Mouse (Mus musculus): ENCODE measurements around the gene Phactr2.

DNA sequence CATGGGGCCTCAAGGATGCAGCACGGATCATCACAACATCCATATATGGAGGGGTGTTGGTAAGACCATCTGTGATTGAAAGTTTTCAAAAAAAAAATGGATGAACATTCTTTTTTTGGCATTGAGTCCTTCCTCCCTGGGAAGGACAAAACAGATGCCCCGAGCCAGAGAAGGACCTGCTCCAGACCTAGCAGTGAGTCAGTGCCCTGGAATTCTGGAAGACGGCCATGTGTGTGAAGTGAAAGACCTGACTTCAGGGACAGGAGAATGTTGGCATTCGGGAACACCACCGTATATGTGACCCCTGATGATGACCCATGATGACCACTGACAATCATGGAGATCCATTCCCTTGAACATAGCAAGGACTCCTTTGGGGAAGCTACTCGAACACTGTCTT lies 15.5 kb upstream of the Phactr2 start:
- TF ChIP-seq CTCF (IDR thresholded peaks at IDR 0.05; ENCODE audit: borderline replicate concordance, extremely low read depth, insufficient read depth, insufficient read length) = no peak
- TF ChIP-seq POLR2A (IDR thresholded peaks at IDR 0.05; ENCODE audit: borderline replicate concordance, extremely low read depth, insufficient read depth, insufficient read length, poor library complexity, severe bottlenecking) = no peak
